Mouse (Mus musculus) kidney, postnatal 0 days (tissue): ENCODE results near the gene Nktr. TPM values are rescaled to one million over a fixed set of nuclear protein-coding genes. Genes with fewer than 3 reads are reported as not detected.

Experiments used
- ATAC-seq: fragments of 200-750 bp; cut with Nextera tagmentation; replicated peaks from 2 replicates; pipeline ENCODE4 v1.8.0; 2017; ENCODE audit warnings: low read depth, moderate number of reproducible peaks, moderate TSS enrichment, moderate library complexity; ENCODE audit not compliant: low FRiP score
- DNase-seq: peaks from one replicate; pipeline ENCODE4 v3.0.0-alpha.2; 2016; ENCODE audit warnings: low spot score
- H3K27ac ChIP-seq: fragments of 300-500 bp; sonication (generic); 2 replicates; pipeline ENCODE4 v1.5.1; 2014; ENCODE audit warnings: mild to moderate bottlenecking
- H3K27me3 ChIP-seq: fragments of 300-500 bp; sonication (generic); 2 replicates; pipeline ENCODE4 v1.6.1; 2014; ENCODE audit warnings: low read length, mixed read lengths; ENCODE audit not compliant: insufficient read depth
- H3K36me3 ChIP-seq: fragments of 300-500 bp; sonication (generic); 2 replicates; pipeline ENCODE4 v1.6.1; 2014; ENCODE audit warnings: low read length, mixed read lengths; ENCODE audit not compliant: insufficient read depth
- H3K4me1 ChIP-seq: fragments of 300-500 bp; sonication (generic); replicated peaks from 2 replicates; pipeline ENCODE4 v1.6.1; 2014; ENCODE audit warnings: antibody characterized with exemption, low read length, mixed read lengths; ENCODE audit not compliant: insufficient read depth
- H3K4me2 ChIP-seq: fragments of 300-500 bp; sonication (generic); 2 replicates; pipeline ENCODE4 v1.6.1; 2014; ENCODE audit warnings: mild to moderate bottlenecking, low read length, moderate library complexity, mixed read lengths
- H3K4me3 ChIP-seq: fragments of 300-500 bp; sonication (generic); replicated peaks from 2 replicates; pipeline ENCODE4 v1.5.1; 2014; ENCODE audit warnings: low read depth, low read length
- H3K9ac ChIP-seq: fragments of 300-500 bp; sonication (generic); 2 replicates; pipeline ENCODE4 v1.6.1; 2014; ENCODE audit warnings: low read depth, low read length
- H3K9me3 ChIP-seq: fragments of 300-500 bp; sonication (generic); replicated peaks from 2 replicates; pipeline ENCODE4 v1.6.1; 2016; ENCODE audit warnings: low read length, inconsistent platforms, mixed read lengths
- CTCF ChIP-seq: IDR thresholded peaks from 2 replicates; pipeline ENCODE4 v1.5.1; 2016; ENCODE audit warnings: antibody characterized with exemption, low read depth, mild to moderate bottlenecking, moderate library complexity
- WGBS: fragments of 180-500 bp; shearing (Covaris S2); extraction: QIAGEN DNeasy Blood & Tissue Kit; methylation state at CpG from one replicate; pipeline ENCODE4 v1.1.7; 2014; 5-methylcytosine and 5-hydroxymethylcytosine counted together
- polyA plus RNA-seq: library from polyadenylated mRNA; unstranded; fragments of >200 nt; fragmentation: Nextera tagmentation; extraction: Ambion mirVana; gene quantifications from 2 replicates; pipeline ENCODE4 v1.2.1, GENCODE M21; 2015

Gene Nktr
- polyA plus RNA-seq, 1 experiment from 2014 or later: 44.7 TPM

DNA sequence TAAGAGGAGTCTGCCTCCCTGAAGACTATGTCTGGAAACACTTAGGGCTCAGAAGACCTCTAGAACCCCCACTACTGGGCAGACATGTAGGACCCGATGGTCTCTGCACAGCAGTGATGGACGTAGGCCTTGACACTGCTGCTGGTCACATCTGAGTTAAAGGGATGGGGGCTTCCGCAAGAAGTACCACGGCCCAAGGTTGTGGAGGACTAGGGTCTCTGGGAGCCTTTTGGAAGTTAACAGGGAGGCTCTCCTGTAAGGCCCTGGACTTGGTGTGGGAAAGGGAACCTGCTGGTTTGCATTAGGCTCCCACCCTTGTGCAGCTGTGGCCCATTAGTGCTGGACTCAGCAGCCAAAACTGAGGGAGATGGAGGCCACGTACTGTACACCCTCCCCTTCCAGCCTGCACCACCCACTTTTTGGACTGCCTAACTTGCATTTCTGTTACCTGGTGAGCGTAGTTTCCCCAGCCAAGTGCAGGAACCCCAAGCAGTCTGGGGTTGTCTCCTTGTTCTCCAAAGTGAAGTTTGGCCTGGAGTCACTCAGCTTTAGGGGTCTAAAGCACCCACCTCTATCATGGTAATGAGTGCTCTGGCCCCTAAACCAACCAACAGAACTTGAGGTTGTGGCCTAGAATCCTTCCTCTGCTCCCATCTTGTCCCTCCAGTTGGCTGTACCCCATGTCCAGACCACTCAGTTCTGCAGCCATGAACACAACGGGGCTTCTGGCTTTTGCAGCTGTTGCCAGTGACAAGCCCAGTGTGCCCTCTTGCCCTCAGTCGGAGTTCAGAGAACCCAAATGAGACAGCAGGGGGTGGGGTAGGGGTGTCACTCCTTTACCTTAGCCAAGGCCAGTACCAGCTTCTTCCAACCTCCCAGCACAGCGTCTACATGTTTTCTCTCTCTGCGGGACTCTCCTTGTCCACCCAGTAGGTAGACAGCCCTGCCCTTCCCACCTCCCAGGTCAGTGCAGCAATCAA lies 39.2 kb downstream of the Nktr start:
- TF ChIP-seq CTCF: no peak
- ATAC-seq (no peak), DNase-seq (no peak)
- Histone ChIP-seq H3K9me3 (no peaks in the 10 kb centered on the region), H3K4me2 (peak overlapping the region; percentile 99), H3K4me1 (0 out of 2 replicates have a peak, but pooled peaks cover 10% of the 10 kb centered on the region), H3K9ac (0 out of 2 replicates have a peak overlapping the region, but pooled peaks have one; percentile 93), H3K27ac (no peak overlapping the region), H3K4me3 (no peak overlapping the region), H3K27me3 (no peaks in the 10 kb centered on the region), H3K36me3 (peaks cover 23% of the 10 kb centered on the region)
- WGBS: 50% methylated on average over 10 of the region's 10 CpGs

GRCm38 (mm10) chr9:121759091-121760081 lies 40.4 kb downstream of the Nktr start, which contains the start of gene Zfp651:
TSS of gene Zfp651 (plus strand) at chr9:121759330.
- WGBS: under 1% methylated on average over 77 of the region's 97 CpGs
- Histone ChIP-seq H3K27me3 (no peaks in the 10 kb centered on the region), H3K36me3 (peaks cover 14% of the 10 kb centered on the region)

GRCm38 (mm10) chr9:121760271-121761090 lies 41.5 kb downstream of the Nktr start:
- no peaks in the 10 kb centered on the region for H3K9me3 ChIP-seq
- H3K4me1 ChIP-seq: 0 out of 2 replicates have a peak, but pooled peaks cover 10% of the 10 kb centered on the region
- H3K27ac ChIP-seq: peak overlapping the region; percentile 90
- peak overlapping the region; percentile 99 for H3K4me2 ChIP-seq
- peaks cover 12% of the 10 kb centered on the region for H3K36me3 ChIP-seq
- WGBS: 2% methylated on average over 43 of the region's 43 CpGs
- ATAC-seq (peak; percentile 68), DNase-seq (peak; percentile 89)
- H3K27me3 ChIP-seq: no peaks in the 10 kb centered on the region
- H3K9ac ChIP-seq: peak overlapping the region; percentile 93
- no peak for TF ChIP-seq CTCF
- peak overlapping the region; percentile 90 for H3K4me3 ChIP-seq

More at GRCm38 (mm10) chr9:121759091-121760081, 40.4 kb downstream of the Nktr start, which contains the start of gene Zfp651:
- Histone ChIP-seq H3K4me2 (peak within 1 kb of the TSS; percentile 99), H3K9ac (peak within 1 kb of the TSS; percentile 93), H3K4me1 (0 out of 2 replicates have a peak, but pooled peaks cover 10% of the 10 kb centered on the region), H3K9me3 (no peaks in the 10 kb centered on the region), H3K27ac (peak within 1 kb of the TSS; percentile 90), H3K4me3 (peak within 1 kb of the TSS; percentile 90)
- DNase-seq (peak; percentile 79), ATAC-seq (peak; percentile 73)
- TF ChIP-seq CTCF: 0 out of 2 replicates have a peak, but pooled peaks have one; percentile 14

GRCm38 (mm10) chr9:121761091-121761665 lies 42.2 kb downstream of the Nktr start:
- no peaks in the 10 kb centered on the region for H3K27me3 ChIP-seq
- WGBS: 56% methylated on average over 10 of the region's 10 CpGs
- peak overlapping the region; percentile 90; the same call in 1 of the 2 replicates for H3K4me3 ChIP-seq
- peaks cover 19% of the 10 kb centered on the region for H3K36me3 ChIP-seq
- no peak for ATAC-seq
- 0 out of 2 replicates have a peak, but pooled peaks cover 10% of the 10 kb centered on the region for H3K4me1 ChIP-seq
- H3K27ac ChIP-seq: no peak overlapping the region
- DNase-seq: no peak
- TF ChIP-seq CTCF: no peak
- H3K4me2 ChIP-seq: peak overlapping the region; percentile 99
- H3K9ac ChIP-seq: no peak overlapping the region
- no peaks in the 10 kb centered on the region for H3K9me3 ChIP-seq

DNA sequence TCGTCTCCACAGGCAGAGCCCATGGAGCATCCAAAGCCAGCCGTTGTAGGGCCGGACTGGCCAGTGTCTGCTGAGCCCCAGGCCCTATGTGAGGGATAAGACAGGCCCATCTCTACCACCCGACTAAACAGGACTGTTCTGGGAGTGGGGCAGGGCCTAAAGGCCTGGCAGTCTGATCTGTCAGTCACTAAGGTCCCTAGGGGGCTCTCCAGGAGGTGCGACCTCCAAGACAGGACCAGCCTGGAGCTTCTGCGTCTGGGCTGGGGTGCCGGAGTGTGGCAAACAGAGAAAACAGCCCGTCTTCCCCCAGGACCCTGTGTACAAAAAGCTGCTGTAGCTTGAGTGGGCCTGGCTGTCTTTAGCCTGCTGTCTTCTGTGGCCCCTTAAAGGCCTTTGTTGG lies 42.8 kb downstream of the Nktr start:
- WGBS: 69% methylated on average over 8 of the region's 8 CpGs

More for the DNA sequence above, 42.8 kb downstream of the Nktr start:
- Histone ChIP-seq H3K9ac (no peak overlapping the region), H3K27ac (no peak overlapping the region), H3K27me3 (no peaks in the 10 kb centered on the region), H3K9me3 (no peaks in the 10 kb centered on the region), H3K36me3 (peaks cover 23% of the 10 kb centered on the region), H3K4me3 (no peak overlapping the region), H3K4me2 (no peak overlapping the region), H3K4me1 (0 out of 2 replicates have a peak, but pooled peaks cover 10% of the 10 kb centered on the region)
- ATAC-seq: no peak
- TF ChIP-seq CTCF: no peak
- no peak for DNase-seq
